Mouse (Mus musculus) frontal cortex, postnatal 25 days (tissue): ENCODE measurements around the gene Slc33a1.

Experiments used
- DNase-seq, 2 experiments: peaks; one replicate each; pipeline ENCODE4 v3.0.0; 2022; ENCODE audit warnings: low spot score in 2 of 2

The Slc33a1 gene

GRCm38 (mm10) chr3:63964100-63964921, at the start of gene Slc33a1:
Gene Slc33a1, minus strand, starts transcription at chr3:63964768.
- peak; percentile 99 for DNase-seq

GRCm38 (mm10) chr3:63988722-63989440, 24.3 kb upstream of the Slc33a1 start:
- no peak for DNase-seq

GRCm38 (mm10) chr3:63986656-63987055, 22.1 kb upstream of the Slc33a1 start:
- no peak for DNase-seq

- no peak for DNase-seq
Observed at GRCm38 (mm10) chr3:63977895-63978294, 13.3 kb upstream of the Slc33a1 start.

GRCm38 (mm10) chr3:63975955-63976908, 11.7 kb upstream of the Slc33a1 start, which contains the start of gene Gmps:
Gene Gmps, plus strand, starts transcription at chr3:63976106.
- peak; percentile 77 to 87 for DNase-seq

- no peak for DNase-seq
Observed at GRCm38 (mm10) chr3:63965929-63966328, 1.4 kb upstream of the Slc33a1 start.

GRCm38 (mm10) chr3:63964922-63965249, 318 bp upstream of the Slc33a1 start:
- DNase-seq: no peak

- no peak for DNase-seq
Observed at GRCm38 (mm10) chr3:63963421-63964099, 1.0 kb downstream of the Slc33a1 start.

- no peak for DNase-seq
Observed at GRCm38 (mm10) chr3:63949837-63950236, 14.7 kb downstream of the Slc33a1 start.

- peak in 1 of 2 experiments; percentile 19 for DNase-seq
Observed at GRCm38 (mm10) chr3:63941204-63941850, 23.2 kb downstream of the Slc33a1 start.

GRCm38 (mm10) chr3:63938928-63939327, 25.6 kb downstream of the Slc33a1 start:
- no peak for DNase-seq

GRCm38 (mm10) chr3:63928878-63929859, 35.4 kb downstream of the Slc33a1 start, which contains the start of gene E130311K13Rik:
Gene E130311K13Rik, minus strand, starts transcription at chr3:63929472.
- peak; percentile 88 for DNase-seq

- no peak for DNase-seq
Observed at GRCm38 (mm10) chr3:63919634-63920033, 44.9 kb downstream of the Slc33a1 start.

- DNase-seq: no peak
Observed at GRCm38 (mm10) chr3:63910301-63910700, 54.3 kb downstream of the Slc33a1 start.

- no peak for DNase-seq
Observed at GRCm38 (mm10) chr3:63905241-63905640, 59.3 kb downstream of the Slc33a1 start.

- DNase-seq: no peak
Observed at GRCm38 (mm10) chr3:63904157-63904556, 60.4 kb downstream of the Slc33a1 start.

GRCm38 (mm10) chr3:63900021-63900571, 64.5 kb downstream of the Slc33a1 start:
- no peak for DNase-seq

GRCm38 (mm10) chr3:63899309-63899695, 65.3 kb downstream of the Slc33a1 start, which contains the start of gene Plch1:
Gene Plch1, minus strand, starts transcription at chr3:63899472.
- peak; percentile 17 to 25 for DNase-seq
